Mouse (Mus musculus) hindbrain, embryonic 11.5 days (tissue): ENCODE results near the gene Unc5c. TPM values are rescaled to one million over a fixed set of nuclear protein-coding genes. Genes with fewer than 3 reads are reported as not detected.

Experiments used
- ATAC-seq: fragments of 200-750 bp; cut with Nextera tagmentation; 2 replicates; pipeline ENCODE4 v1.8.0; 2017; ENCODE audit warnings: mild to moderate bottlenecking, moderate TSS enrichment, moderate library complexity; ENCODE audit not compliant: low FRiP score
- DNase-seq: peaks from one replicate; pipeline ENCODE4 v3.0.0-alpha.2; 2015; ENCODE audit warnings: low spot score
- H3K27ac ChIP-seq: fragments of 300-500 bp; sonication (generic); 2 replicates; pipeline ENCODE4 v1.5.1; 2014; ENCODE audit warnings: mild to moderate bottlenecking, low read depth, low read length
- H3K27me3 ChIP-seq: fragments of 300-500 bp; sonication (generic); 2 replicates; pipeline ENCODE4 v1.6.1; 2014; ENCODE audit warnings: mild to moderate bottlenecking, low read length, moderate library complexity, mixed read lengths; ENCODE audit not compliant: control insufficient read depth, insufficient read depth
- H3K36me3 ChIP-seq: fragments of 300-500 bp; sonication (generic); 2 replicates; pipeline ENCODE4 v1.6.1; 2014; ENCODE audit warnings: mild to moderate bottlenecking, low read length, moderate library complexity, mixed read lengths; ENCODE audit not compliant: control insufficient read depth, insufficient read depth
- H3K4me1 ChIP-seq: fragments of 300-500 bp; sonication (generic); replicated peaks from 2 replicates; pipeline ENCODE4 v1.6.1; 2014; ENCODE audit warnings: low read length, mixed read lengths; ENCODE audit not compliant: control insufficient read depth, insufficient read depth
- H3K4me2 ChIP-seq: fragments of 300-500 bp; sonication (generic); replicated peaks from 2 replicates; pipeline ENCODE4 v1.6.1; 2014; ENCODE audit warnings: mild to moderate bottlenecking, low read depth, low read length
- H3K4me3 ChIP-seq: fragments of 300-500 bp; sonication (generic); 2 replicates; pipeline ENCODE4 v1.5.1; 2014; ENCODE audit warnings: low read depth, low read length
- H3K9ac ChIP-seq: fragments of 300-500 bp; sonication (generic); 2 replicates; pipeline ENCODE4 v1.6.1; 2014; ENCODE audit warnings: low read depth, low read length
- H3K9me3 ChIP-seq: fragments of 300-500 bp; sonication (generic); 2 replicates; pipeline ENCODE4 v1.6.1; 2016; ENCODE audit warnings: low read length; ENCODE audit not compliant: control insufficient read depth
- WGBS: fragments of 180-500 bp; shearing (Covaris S2); extraction: QIAGEN DNeasy Blood & Tissue Kit; methylation state at CpG from one replicate; pipeline ENCODE4 v1.1.7; 2014; 5-methylcytosine and 5-hydroxymethylcytosine counted together
- polyA plus RNA-seq: library from polyadenylated mRNA; unstranded; fragments of >200 nt; fragmentation: Nextera tagmentation; extraction: Ambion mirVana; gene quantifications from 2 replicates; pipeline ENCODE4 v1.2.1, GENCODE M21; 2014

Unc5c gene
- polyA plus RNA-seq, 1 experiment from 2014 or later, result 19.5 TPM

GRCm38 (mm10) chr3:141498348-141499056, 33.5 kb downstream of the Unc5c start:
- DNase-seq (no peak), ATAC-seq (no peak)
- Histone ChIP-seq H3K4me1 (no peaks in the 10 kb centered on the region), H3K4me3 (no peak overlapping the region), H3K36me3 (no peaks in the 10 kb centered on the region), H3K9me3 (no peaks in the 10 kb centered on the region), H3K27ac (no peak overlapping the region), H3K4me2 (no peak overlapping the region), H3K9ac (no peak overlapping the region), H3K27me3 (no peaks in the 10 kb centered on the region)
- 75% methylated on average over 4 of the region's 4 CpGs for WGBS

- H3K4me2 ChIP-seq, result no peak overlapping the region
- H3K27ac ChIP-seq, result no peak overlapping the region
- no peaks in the 10 kb centered on the region for H3K36me3 ChIP-seq
- H3K9ac ChIP-seq, result no peak overlapping the region
- no peak for DNase-seq
- WGBS, result 61% methylated on average over 4 of the region's 4 CpGs
- no peaks in the 10 kb centered on the region for H3K9me3 ChIP-seq
- no peaks in the 10 kb centered on the region for H3K4me1 ChIP-seq
- no peak overlapping the region for H3K4me3 ChIP-seq
- peak; percentile 27; the same call in 1 of the 2 replicates for ATAC-seq
- no peaks in the 10 kb centered on the region for H3K27me3 ChIP-seq
Observed at GRCm38 (mm10) chr3:141501845-141502505, 37.0 kb downstream of the Unc5c start.

GRCm38 (mm10) chr3:141503331-141503730, 38.3 kb downstream of the Unc5c start:
- no peak overlapping the region for H3K4me3 ChIP-seq
- DNase-seq (no peak), ATAC-seq (no peak)
- WGBS, result 84% methylated on average over 3 of the region's 3 CpGs
- H3K9ac ChIP-seq, result no peak overlapping the region
- H3K4me1 ChIP-seq, result no peaks in the 10 kb centered on the region
- H3K27ac ChIP-seq, result no peak overlapping the region
- H3K36me3 ChIP-seq, result no peaks in the 10 kb centered on the region
- H3K4me2 ChIP-seq, result no peak overlapping the region
- no peaks in the 10 kb centered on the region for H3K9me3 ChIP-seq
- H3K27me3 ChIP-seq, result no peaks in the 10 kb centered on the region

GRCm38 (mm10) chr3:141509772-141510171, 44.8 kb downstream of the Unc5c start:
- 59% methylated on average over 1 of the region's 1 CpGs for WGBS

GRCm38 (mm10) chr3:141511253-141512038, 46.4 kb downstream of the Unc5c start:
- DNase-seq, result no peak
- Histone ChIP-seq H3K36me3 (no peaks in the 10 kb centered on the region), H3K9me3 (no peaks in the 10 kb centered on the region), H3K4me3 (no peak overlapping the region), H3K4me2 (no peak overlapping the region), H3K9ac (no peak overlapping the region), H3K4me1 (no peaks in the 10 kb centered on the region), H3K27me3 (no peaks in the 10 kb centered on the region), H3K27ac (no peak overlapping the region)
- ATAC-seq, result no peak
- WGBS, result 75% methylated on average over 5 of the region's 5 CpGs

More at GRCm38 (mm10) chr3:141509772-141510171, 44.8 kb downstream of the Unc5c start:
- Histone ChIP-seq H3K4me1 (no peaks in the 10 kb centered on the region), H3K36me3 (no peaks in the 10 kb centered on the region), H3K4me3 (no peak overlapping the region), H3K27ac (no peak overlapping the region), H3K4me2 (no peak overlapping the region), H3K9me3 (no peaks in the 10 kb centered on the region), H3K27me3 (no peaks in the 10 kb centered on the region), H3K9ac (no peak overlapping the region)
- ATAC-seq (no peak), DNase-seq (no peak)

GRCm38 (mm10) chr3:141528751-141529150, 63.7 kb downstream of the Unc5c start:
- Histone ChIP-seq H3K9ac (no peak overlapping the region), H3K9me3 (no peaks in the 10 kb centered on the region), H3K27me3 (no peaks in the 10 kb centered on the region), H3K27ac (no peak overlapping the region), H3K4me1 (no peaks in the 10 kb centered on the region), H3K4me2 (no peak overlapping the region), H3K36me3 (no peaks in the 10 kb centered on the region), H3K4me3 (no peak overlapping the region)
- no peak for DNase-seq
- ATAC-seq, result no peak

- no peaks in the 10 kb centered on the region for H3K4me1 ChIP-seq
- H3K9me3 ChIP-seq, result no peaks in the 10 kb centered on the region
- H3K27me3 ChIP-seq, result no peaks in the 10 kb centered on the region
- no peak overlapping the region for H3K4me2 ChIP-seq
- no peaks in the 10 kb centered on the region for H3K36me3 ChIP-seq
- no peak overlapping the region for H3K9ac ChIP-seq
- no peak for ATAC-seq
- H3K27ac ChIP-seq, result no peak overlapping the region
- H3K4me3 ChIP-seq, result no peak overlapping the region
- DNase-seq, result no peak
Observed at GRCm38 (mm10) chr3:141529599-141529998, 64.6 kb downstream of the Unc5c start.

GRCm38 (mm10) chr3:141533861-141534260, 68.8 kb downstream of the Unc5c start:
- no peak overlapping the region for H3K9ac ChIP-seq
- no peaks in the 10 kb centered on the region for H3K9me3 ChIP-seq
- ATAC-seq, result no peak
- H3K36me3 ChIP-seq, result no peaks in the 10 kb centered on the region
- no peak overlapping the region for H3K27ac ChIP-seq
- DNase-seq, result no peak
- WGBS, result 87% methylated on average over 5 of the region's 5 CpGs
- H3K4me1 ChIP-seq, result no peaks in the 10 kb centered on the region
- H3K4me3 ChIP-seq, result no peak overlapping the region
- no peak overlapping the region for H3K4me2 ChIP-seq
- no peaks in the 10 kb centered on the region for H3K27me3 ChIP-seq
